Mouse (Mus musculus) MEL (cell line): ENCODE results near the gene Ndufaf3. TPM values are rescaled to one million over a fixed set of nuclear protein-coding genes. Genes with fewer than 3 reads are reported as not detected.

Source experiments
- DNase-seq: peaks from one replicate; pipeline ENCODE4 v3.0.0; 2011; ENCODE audit warnings: low read depth, low spot score
- H3K27ac ChIP-seq: 2 replicates; pipeline ENCODE4 v1.5.1; 2012; ENCODE audit warnings: low read depth, mild to moderate bottlenecking, control low read depth, low read length, moderate library complexity; ENCODE audit not compliant: control insufficient read depth
- H3K27me3 ChIP-seq, 2 experiments: fragments of 150-350 bp in 1 of 2; sonication (generic) in 1 of 2; 2 replicates each; pipeline ENCODE4 v1.6.1; 2012; ENCODE audit warnings: low read length in 2 of 2, mild to moderate bottlenecking in 2 of 2, improper control_type of control experiment in 1 of 2, moderate library complexity in 1 of 2; ENCODE audit not compliant: insufficient read depth in 2 of 2, control insufficient read depth in 1 of 2
- H3K36me3 ChIP-seq, 2 experiments: 2 replicates each; pipeline ENCODE4 v1.6.1; 2012 to 2014; ENCODE audit warnings: low read length in 2 of 2, improper control_type of control experiment in 1 of 2, inconsistent platforms in 1 of 2, mild to moderate bottlenecking in 1 of 2; ENCODE audit not compliant: insufficient read depth in 2 of 2, control insufficient read depth in 1 of 2
- H3K4me1 ChIP-seq, 2 experiments: fragments of 150-350 bp in 1 of 2; sonication (generic) in 1 of 2; 2 replicates each; pipeline ENCODE4 v1.6.1; 2012; ENCODE audit warnings: low read length in 2 of 2, improper control_type of control experiment in 1 of 2, mild to moderate bottlenecking in 1 of 2; ENCODE audit not compliant: insufficient read depth in 2 of 2, control insufficient read depth in 1 of 2
- H3K4me3 ChIP-seq, 2 experiments: fragments of 150-350 bp in 1 of 2; sonication (generic) in 1 of 2; 2 replicates each; pipeline ENCODE4 v1.5.1; 2012; ENCODE audit warnings: low read depth in 2 of 2, low read length in 2 of 2, mild to moderate bottlenecking in 2 of 2, moderate library complexity in 2 of 2, control low read depth in 1 of 2, improper control_type of control experiment in 1 of 2; ENCODE audit not compliant: control insufficient read depth in 1 of 2, insufficient read depth in 1 of 2
- H3K79me2 ChIP-seq: 2 replicates; pipeline ENCODE4 v1.6.1; 2012; ENCODE audit warnings: mild to moderate bottlenecking, low read length, moderate library complexity; ENCODE audit not compliant: control insufficient read depth, poor library complexity, insufficient read depth
- H3K9ac ChIP-seq: 2 replicates; pipeline ENCODE4 v1.6.1; 2012; ENCODE audit warnings: low read depth, mild to moderate bottlenecking, control low read depth, low read length, moderate library complexity; ENCODE audit not compliant: control insufficient read depth, poor library complexity, severe bottlenecking
- H3K9me3 ChIP-seq: fragments of 150-350 bp; sonication (generic); replicated peaks from 2 replicates; pipeline ENCODE4 v1.6.1; 2012; ENCODE audit warnings: mild to moderate bottlenecking, low read length, improper control_type of control experiment, moderate library complexity; ENCODE audit not compliant: insufficient read depth
- CTCF ChIP-seq, 3 experiments: IDR thresholded peaks in 2 of 3; conservative IDR thresholded peaks in 1 of 3; 2 replicates each; pipeline ENCODE4 v1.5.1; 2011 to 2012; ENCODE audit warnings: low read length in 3 of 3, low read depth in 2 of 3, mild to moderate bottlenecking in 2 of 3, improper control_type of control experiment in 1 of 3, inconsistent platforms in 1 of 3, mixed read lengths in 1 of 3, moderate library complexity in 1 of 3; ENCODE audit not compliant: control insufficient read depth in 1 of 3, insufficient read depth in 1 of 3, poor library complexity in 1 of 3, severe bottlenecking in 1 of 3
- ELF1 ChIP-seq: IDR thresholded peaks from 2 replicates; pipeline ENCODE4 v1.6.1; 2014; ENCODE audit warnings: low read depth, mild to moderate bottlenecking, inconsistent platforms, low read length, improper control_type of control experiment, moderate library complexity
- EP300 ChIP-seq, 2 experiments: IDR thresholded peaks; 2 replicates each; pipeline ENCODE4 v1.6.1; 2011; ENCODE audit warnings: improper control_type of control experiment in 2 of 2, low read length in 2 of 2, low read depth in 1 of 2, mild to moderate bottlenecking in 1 of 2
- ETS1 ChIP-seq: IDR thresholded peaks from 2 replicates; pipeline ENCODE4 v1.6.1; 2012; ENCODE audit warnings: low read depth, mild to moderate bottlenecking, inconsistent platforms, low read length, improper control_type of control experiment, moderate library complexity
- GATA1 ChIP-seq: IDR thresholded peaks from 2 replicates; pipeline ENCODE4 v1.6.1; 2011; ENCODE audit warnings: low read depth, low read length, improper control_type of control experiment
- HCFC1 ChIP-seq: IDR thresholded peaks from 2 replicates; pipeline ENCODE4 v1.6.1; 2012; ENCODE audit warnings: low read depth, mild to moderate bottlenecking, inconsistent platforms, low read length, improper control_type of control experiment, moderate library complexity
- KAT2A ChIP-seq: conservative IDR thresholded peaks from 2 replicates; pipeline ENCODE4 v1.6.1; 2012; ENCODE audit warnings: low read depth, low read length, improper control_type of control experiment, inconsistent platforms
- MAX ChIP-seq: IDR thresholded peaks from 2 replicates; pipeline ENCODE4 v1.6.1; 2011; ENCODE audit warnings: low read length, improper control_type of control experiment
- MAZ ChIP-seq: IDR thresholded peaks from 2 replicates; pipeline ENCODE4 v1.6.1; 2012; ENCODE audit warnings: low read depth, mild to moderate bottlenecking, inconsistent platforms, low read length, improper control_type of control experiment
- MEF2A ChIP-seq: IDR thresholded peaks from 2 replicates; pipeline ENCODE4 v1.6.1; 2014; ENCODE audit warnings: low read depth, mild to moderate bottlenecking, inconsistent platforms, low read length, improper control_type of control experiment; ENCODE audit not compliant: poor library complexity, insufficient replicate concordance, severe bottlenecking; ENCODE audit errors: extremely low read depth
- MXI1 ChIP-seq: IDR thresholded peaks from 2 replicates; pipeline ENCODE4 v1.6.1; 2011; ENCODE audit warnings: mild to moderate bottlenecking, low read depth, low read length, improper control_type of control experiment
- MYB ChIP-seq: IDR thresholded peaks from 2 replicates; pipeline ENCODE4 v1.6.1; 2011; ENCODE audit warnings: mild to moderate bottlenecking, low read depth, low read length, improper control_type of control experiment
- NELFE ChIP-seq: IDR thresholded peaks from 2 replicates; pipeline ENCODE4 v1.6.1; 2011; ENCODE audit warnings: low read depth, low read length, improper control_type of control experiment
- NRF1 ChIP-seq: IDR thresholded peaks from 2 replicates; pipeline ENCODE4 v1.6.1; 2014; ENCODE audit warnings: low read depth, mild to moderate bottlenecking, inconsistent platforms, low read length, improper control_type of control experiment, moderate library complexity; ENCODE audit not compliant: poor library complexity, insufficient read depth, severe bottlenecking
- POLR2A ChIP-seq, 2 experiments: IDR thresholded peaks; 2 replicates each; pipeline ENCODE4 v1.6.1; 2011 to 2012; ENCODE audit warnings: low read length in 2 of 2, mild to moderate bottlenecking in 2 of 2, control low read depth in 1 of 2, improper control_type of control experiment in 1 of 2, low read depth in 1 of 2, moderate library complexity in 1 of 2; ENCODE audit not compliant: control insufficient read depth in 1 of 2, insufficient read depth in 1 of 2, poor library complexity in 1 of 2
- POLR2AphosphoS2 ChIP-seq: IDR thresholded peaks from 2 replicates; pipeline ENCODE4 v1.6.1; 2011; ENCODE audit warnings: low read length, improper control_type of control experiment
- SIN3A ChIP-seq: IDR thresholded peaks from 2 replicates; pipeline ENCODE4 v1.6.1; 2012; ENCODE audit warnings: low read length, improper control_type of control experiment, inconsistent platforms
- SMC3 ChIP-seq: IDR thresholded peaks from 2 replicates; pipeline ENCODE4 v1.6.1; 2011; ENCODE audit warnings: low read depth, low read length, improper control_type of control experiment
- TBP ChIP-seq: IDR thresholded peaks from 2 replicates; pipeline ENCODE4 v1.8.0; 2011; ENCODE audit warnings: low read depth, low read length, improper control_type of control experiment
- USF2 ChIP-seq, 2 experiments: IDR thresholded peaks; 2 replicates each; pipeline ENCODE4 v1.6.1; 2011 to 2012; ENCODE audit warnings: improper control_type of control experiment in 2 of 2, low read length in 2 of 2, borderline replicate concordance in 1 of 2, inconsistent platforms in 1 of 2, low read depth in 1 of 2, mild to moderate bottlenecking in 1 of 2; ENCODE audit not compliant: insufficient read depth in 1 of 2
- ZNF384 ChIP-seq: IDR thresholded peaks from 2 replicates; pipeline ENCODE4 v1.6.1; 2012; ENCODE audit warnings: low read depth, mild to moderate bottlenecking, inconsistent platforms, low read length, improper control_type of control experiment
- polyA plus RNA-seq, 2 experiments: library from polyadenylated mRNA; stranded (reverse) in 1 of 2; unstranded in 1 of 2; fragments of >175 nt in 1 of 2; fragments of >200 nt in 1 of 2; gene quantifications; 2 replicates each; pipeline versions ENCODE4 v1.2.1 to v1.2.4; 2012; ENCODE audit warnings: low replicate concordance in 2 of 2, low read depth in 1 of 2; ENCODE audit not compliant: insufficient read length in 2 of 2, insufficient read depth in 1 of 2, missing spikeins in 1 of 2
- total RNA-seq: library from RNA; depleted of rRNA; stranded (reverse); fragments of 300-350 nt; gene quantifications from 2 replicates; pipeline ENCODE4 v1.2.3, GENCODE M21; 2012

Ndufaf3 gene
- total and polyA plus RNA-seq, 3 experiments = 38.0 to 66.8 TPM; not detected in 1

GRCm38 (mm10) chr9:108570207-108570896 is 3.1 kb upstream of the Ndufaf3 start (continued):
- TF ChIP-seq ELF1 = no peak
- TF ChIP-seq ZNF384 = no peak
- TF ChIP-seq MYB = no peak

GRCm38 (mm10) chr9:108569381-108570206 is 2.4 kb upstream of the Ndufaf3 start, which contains the start of gene Dalrd3:
Dalrd3 (plus strand) TSS chr9:108569886.
- H3K9ac ChIP-seq = peak within 1 kb of the TSS; percentile 89
- H3K79me2 ChIP-seq = peaks cover 28% of the 10 kb centered on the region
- TF ChIP-seq MXI1 = peak; percentile 95
- peak; percentile 22; the same call in 1 of the 2 replicates for TF ChIP-seq ETS1
- TF ChIP-seq MAZ = peak; percentile 89
- TF ChIP-seq GATA1 = peak; percentile 22; the same call in 1 of the 2 replicates
- TF ChIP-seq EP300 (IDR thresholded peaks at IDR 0.05; ENCODE audit: low read depth in 1 of 2, low read length in 2 of 2) = 0 out of 4 replicates have a peak, but pooled peaks of 1 of the 2 experiments have one; percentile 7
- TF ChIP-seq ZNF384 = 0 out of 2 replicates have a peak, but pooled peaks have one; percentile 12
- TF ChIP-seq CTCF (IDR thresholded peaks at IDR 0.05 in 2 of 3, conservative IDR thresholded peaks at IDR 0.05 in 1 of 3; ENCODE audit: control insufficient read depth in 1 of 3, insufficient read depth in 1 of 3, low read depth in 2 of 3, low read length in 3 of 3, poor library complexity in 1 of 3, severe bottlenecking in 1 of 3) = no peak
- TF ChIP-seq ELF1 = peak; percentile 96
- TF ChIP-seq HCFC1 = peak; percentile 83
- TF ChIP-seq NRF1 = peak; percentile 50
- peak; percentile 50 for TF ChIP-seq NELFE
- TF ChIP-seq KAT2A = no peak; the same call in 1 of the 2 replicates
- TF ChIP-seq SIN3A = peak; percentile 97
- peak; percentile 58 for TF ChIP-seq MAX
- TF ChIP-seq POLR2A (IDR thresholded peaks at IDR 0.05; ENCODE audit: control insufficient read depth in 1 of 2, insufficient read depth in 1 of 2, low read depth in 1 of 2, low read length in 2 of 2, poor library complexity in 1 of 2) = peak in 1 of 2 experiments; percentile 76; a peak in 2 of 4 replicates
- no peak for TF ChIP-seq MEF2A
- TF ChIP-seq SMC3 = 0 out of 2 replicates have a peak, but pooled peaks have one; percentile 9
- no peak for TF ChIP-seq USF2 (IDR thresholded peaks at IDR 0.05; ENCODE audit: borderline replicate concordance in 1 of 2, insufficient read depth in 1 of 2, low read depth in 1 of 2, low read length in 2 of 2)
- TF ChIP-seq POLR2AphosphoS2 = peak; percentile 85
- TF ChIP-seq TBP = no peak
- H3K27ac ChIP-seq = peak within 1 kb of the TSS; percentile 90
- peaks cover 0 to 24% of the 10 kb centered on the region in 2 experiments; a peak in 3 of 4 replicates for H3K4me1 ChIP-seq
- peak within 1 kb of the TSS; percentile 59 to 79 for H3K4me3 ChIP-seq
- DNase-seq = peak; percentile 98
- H3K27me3 ChIP-seq = no peaks in the 10 kb centered on the region
- H3K36me3 ChIP-seq = peaks cover 0 to 12% of the 10 kb centered on the region in 2 experiments
- H3K9me3 ChIP-seq = no peaks in the 10 kb centered on the region
